ENCODE assay signal across 23 mouse cellular contexts in the genomic region with DNA sequence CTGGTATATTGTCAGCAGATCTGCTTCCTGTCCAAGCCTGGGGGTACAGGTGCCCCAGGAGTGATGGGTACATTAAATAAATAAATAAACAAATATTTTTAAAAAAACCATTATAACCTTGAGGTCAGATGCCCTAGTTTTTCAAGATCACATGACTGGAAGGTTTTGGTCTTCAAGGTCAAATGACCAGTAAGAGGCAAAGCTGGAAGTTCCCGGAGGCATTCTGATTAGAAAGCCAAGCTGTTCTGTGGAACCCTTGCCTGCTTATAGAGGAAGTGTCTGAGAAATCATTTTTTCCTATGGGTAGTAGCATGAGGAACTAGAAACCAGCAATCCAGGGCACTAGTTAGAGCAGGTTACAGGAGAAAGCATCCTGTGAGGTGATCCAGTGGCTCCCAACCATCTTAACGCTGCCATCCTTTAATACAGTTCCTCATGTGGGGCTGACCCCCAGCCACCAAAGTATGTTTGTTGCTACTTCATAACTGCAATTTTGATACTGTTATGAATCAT. TPM values are rescaled to one million over a fixed set of nuclear protein-coding genes. Genes with fewer than 3 reads are reported as not detected.
DNase-seq lines count a peak whose midpoint lies in the region; ATAC-seq and TF ChIP-seq lines count a peak whose summit lies in the region.
"Had no signal": no experiment of that assay in that cellular context is flagged by ENCODE, and none has a peak within 500 bp of the region (broad histone marks: within the 10 kb centered on the region; RNA-seq: fewer than 3 reads in every experiment).

No protein-coding gene starts in this region.

- 0 out of 2 replicates have a peak, but pooled peaks have one; percentile 13 for TF ChIP-seq EP300 in CH12.LX (IDR thresholded peaks at IDR 0.05; ENCODE audit: low read length)

- H3K4me2 ChIP-seq in CH12.LX (ENCODE audit: insufficient read depth, low read depth, poor library complexity, severe bottlenecking) = no peak overlapping the region
- no peak overlapping the region for H3K4me2 ChIP-seq in intestine, postnatal 0 days (replicated peaks; ENCODE audit: low read depth)
- H3K4me2 ChIP-seq: embryonic facial prominence, embryonic 13.5 days; forebrain, embryonic 12.5 days; heart, embryonic 12.5 days had no signal

- in situ Hi-C loops in CH12.LX (cut with MboI; ENCODE audit: low pct_ligation_motif_present, low pct_unique_long_range_greater_than_20kb, low sequenced_read_pairs) = no loop called here

- H3K27ac ChIP-seq in kidney, adult 2 months (ENCODE audit: insufficient read depth, low read depth, low read length) = peak overlapping the region; percentile 90
- no peak overlapping the region for H3K27ac ChIP-seq in CH12.LX (ENCODE audit: insufficient read depth, low read depth)
- 0 out of 2 replicates have a peak overlapping the region, but pooled peaks have one; percentile 15 for H3K27ac ChIP-seq in intestine, postnatal 0 days (ENCODE audit: low read depth, low read length)
- H3K27ac ChIP-seq in left cerebral cortex, adult 2 months = no peak overlapping the region
- H3K27ac ChIP-seq: embryonic facial prominence, embryonic 13.5 days; forebrain, embryonic 12.5 days had no signal

- dilution Hi-C loops in CH12.LX (cut with MboI; ENCODE audit: extremely low pct_ligation_motif_present, extremely low pct_unique_long_range_greater_than_20kb, low sequenced_read_pairs) = no loop called here

- TF ChIP-seq RAD21 in CH12.LX (IDR thresholded peaks at IDR 0.05; ENCODE audit: low read depth, low read length) = no peak

- TF ChIP-seq CTCF in kidney, adult 2 months (conservative IDR thresholded peaks at IDR 0.05; ENCODE audit: insufficient read depth, insufficient read length, low read depth, low read length) = no peak
- TF ChIP-seq CTCF in CH12.LX (conservative IDR thresholded peaks at IDR 0.05 in 1 of 2, IDR thresholded peaks at IDR 0.05 in 1 of 2; ENCODE audit: low read depth in 2 of 2, low read length in 2 of 2) = no peak
- TF ChIP-seq CTCF in intestine, postnatal 0 days (IDR thresholded peaks at IDR 0.05; ENCODE audit: low read depth) = no peak
- TF ChIP-seq CTCF in left cerebral cortex, adult 2 months (IDR thresholded peaks at IDR 0.05) = no peak

- H3K4me3 ChIP-seq in kidney, adult 2 months (ENCODE audit: insufficient read depth, low read depth, low read length) = no peak overlapping the region
- H3K4me3 ChIP-seq in CH12.LX (replicated peaks in 1 of 3; ENCODE audit: low read depth in 2 of 3, low read length in 2 of 3, poor library complexity in 1 of 3) = no peak overlapping the region
- no peak overlapping the region for H3K4me3 ChIP-seq in intestine, postnatal 0 days (ENCODE audit: low read depth, low read length)
- no peak overlapping the region for H3K4me3 ChIP-seq in left cerebral cortex, adult 2 months
- H3K4me3 ChIP-seq: embryonic facial prominence, embryonic 13.5 days; forebrain, embryonic 12.5 days; heart, embryonic 12.5 days had no signal

- TF ChIP-seq POLR2A in kidney, adult 2 months (IDR thresholded peaks at IDR 0.05; ENCODE audit: low read depth, low read length) = no peak
- no peak for TF ChIP-seq POLR2A in CH12.LX (IDR thresholded peaks at IDR 0.05; ENCODE audit: low read depth, low read length)

- no peak overlapping the region for H3K9ac ChIP-seq in CH12.LX (ENCODE audit: insufficient read depth, low read depth)
- no peak overlapping the region for H3K9ac ChIP-seq in intestine, postnatal 0 days (ENCODE audit: low read depth, low read length)
- H3K9ac ChIP-seq: embryonic facial prominence, embryonic 13.5 days; forebrain, embryonic 12.5 days; heart, embryonic 12.5 days had no signal

- peak; percentile 59 for DNase-seq in kidney, adult 2 months
- no peak for DNase-seq in kidney, postnatal 4 days
- DNase-seq in 416B (ENCODE audit: low read depth) (peak; percentile 22), CH12.LX (ENCODE audit: extremely low read depth) (no peak)
- no peak for DNase-seq in thymus, postnatal 36 days
- DNase-seq in left cerebral cortex, adult 2 months (ENCODE audit: extremely low spot score in 1 of 2, low spot score in 2 of 2) = no peak
- DNase-seq in urinary bladder, postnatal 25 days (ENCODE audit: low spot score) = no peak
- DNase-seq: adrenal gland, postnatal 10 days; B cell, adult 2 months; cerebellum, adult 18-20 months; cerebellum, adult 9-11 months; cerebellum, postnatal 36 days; gastrocnemius, postnatal 10 days; heart, postnatal 36 days had no signal

- intact Hi-C loops in left cerebral cortex, adult 2 months (cut with DNase I) = no loop called here

- H3K4me1 ChIP-seq in kidney, adult 2 months (ENCODE audit: control insufficient read depth, insufficient read depth, low read length) = peaks cover 29% of the 10 kb centered on the region; the same call in 1 of the 2 replicates
- peaks cover 0 to 8% of the 10 kb centered on the region in 2 experiments; a peak in 2 of 4 replicates for H3K4me1 ChIP-seq in CH12.LX (ENCODE audit: control insufficient read depth in 1 of 2, insufficient read depth in 2 of 2)
- H3K4me1 ChIP-seq in intestine, postnatal 0 days (replicated peaks; ENCODE audit: control insufficient read depth, insufficient read depth, low read length) = 0 out of 2 replicates have a peak, but pooled peaks cover 3% of the 10 kb centered on the region
- H3K4me1 ChIP-seq: embryonic facial prominence, embryonic 13.5 days; forebrain, embryonic 12.5 days; heart, embryonic 12.5 days had no signal

- H3K27me3 ChIP-seq in kidney, adult 2 months (replicated peaks; ENCODE audit: control insufficient read depth, insufficient read depth, low read length) = no peaks in the 10 kb centered on the region
- H3K27me3 ChIP-seq in CH12.LX (replicated peaks) = no peaks in the 10 kb centered on the region
- H3K27me3 ChIP-seq in intestine, postnatal 0 days (replicated peaks; ENCODE audit: control insufficient read depth, insufficient read depth, low read length) = no peaks in the 10 kb centered on the region
- H3K27me3 ChIP-seq: embryonic facial prominence, embryonic 13.5 days; forebrain, embryonic 12.5 days; heart, embryonic 12.5 days had no signal

- H3K36me3 ChIP-seq in kidney, adult 2 months (ENCODE audit: control insufficient read depth, insufficient read depth, low read length) = peaks cover 21% of the 10 kb centered on the region
- H3K36me3 ChIP-seq in CH12.LX (replicated peaks in 1 of 2; ENCODE audit: control insufficient read depth in 1 of 2, insufficient read depth in 1 of 2, low read length in 1 of 2) = peaks cover 0 to 16% of the 10 kb centered on the region in 2 experiments
- H3K36me3 ChIP-seq in intestine, postnatal 0 days (ENCODE audit: control insufficient read depth, insufficient read depth) = peaks cover 17% of the 10 kb centered on the region
- H3K36me3 ChIP-seq: embryonic facial prominence, embryonic 13.5 days; forebrain, embryonic 12.5 days; heart, embryonic 12.5 days had no signal

- H3K79me2 ChIP-seq in CH12.LX (replicated peaks; ENCODE audit: control insufficient read depth, extremely low read depth, insufficient read depth, poor library complexity, severe bottlenecking) = no peaks in the 10 kb centered on the region

- ATAC-seq in intestine, postnatal 0 days = no peak
- ATAC-seq: CD4-positive, CD25-positive, alpha-beta regulatory T cell, adult 4 months; forebrain, embryonic 16.5 days had no signal

- 56% methylated on average over 2 of the region's 2 CpGs for WGBS in kidney, adult 2 months
- 84% methylated on average over 2 of the region's 2 CpGs for WGBS in intestine, postnatal 0 days

- H3K9me3 ChIP-seq in CH12.LX (replicated peaks; ENCODE audit: low read length) = no peaks in the 10 kb centered on the region
- no peaks in the 10 kb centered on the region for H3K9me3 ChIP-seq in intestine, postnatal 0 days (ENCODE audit: control insufficient read depth)
- H3K9me3 ChIP-seq: embryonic facial prominence, embryonic 13.5 days; forebrain, embryonic 12.5 days; heart, embryonic 12.5 days had no signal

TF ChIP-seq in CH12.LX, 34 proteins besides CTCF, POLR2A, EP300 and RAD21:
- TF ChIP-seq KAT2A (IDR thresholded peaks at IDR 0.05; ENCODE audit: insufficient replicate concordance, low read length) (no peak), JUND (conservative IDR thresholded peaks at IDR 0.05; ENCODE audit: low read depth, low read length) (no peak), USF2 (conservative IDR thresholded peaks at IDR 0.05; ENCODE audit: low read depth, low read length) (no peak), ZKSCAN1 (IDR thresholded peaks at IDR 0.05; ENCODE audit: borderline replicate concordance, low read depth, low read length) (no peak), MAZ (IDR thresholded peaks at IDR 0.05; ENCODE audit: low read depth, low read length) (no peak), MAX (IDR thresholded peaks at IDR 0.05; ENCODE audit: low read length) (no peak), RCOR1 (conservative IDR thresholded peaks at IDR 0.05; ENCODE audit: low read depth, low read length) (no peak), MXI1 (IDR thresholded peaks at IDR 0.05; ENCODE audit: low read depth, low read length) (no peak), UBTF (IDR thresholded peaks at IDR 0.05; ENCODE audit: low read depth, low read length) (no peak), CHD2 (IDR thresholded peaks at IDR 0.05; ENCODE audit: low read length) (no peak), TBP (conservative IDR thresholded peaks at IDR 0.05; ENCODE audit: low read depth, low read length) (no peak), SMC3 (IDR thresholded peaks at IDR 0.05; ENCODE audit: low read depth, low read length) (no peak), PAX5 (IDR thresholded peaks at IDR 0.05; ENCODE audit: low read length) (no peak), SIN3A (IDR thresholded peaks at IDR 0.05; ENCODE audit: low read length) (no peak), CHD1 (IDR thresholded peaks at IDR 0.05; ENCODE audit: low read depth, low read length) (no peak), E2F4 (IDR thresholded peaks at IDR 0.05; ENCODE audit: insufficient replicate concordance, low read depth, low read length) (no peak), JUN (IDR thresholded peaks at IDR 0.05; ENCODE audit: insufficient read depth, low read depth, low read length) (no peak), ETS1 (conservative IDR thresholded peaks at IDR 0.05; ENCODE audit: low read depth, low read length) (no peak)

RNA-seq across cellular contexts. Expression of gene 9130230L23Rik, which starts 11.4 kb away (rescaled TPM):
- 0.22 and 0.26 TPM in 2 replicates for polyA plus RNA-seq in kidney, adult 2 months (2012; rRNA removed)
- total RNA-seq in CH12.LX (2012; rRNA removed) = 0.30 and 0.38 TPM in 2 replicates
- total RNA-seq in CH12.LX (2014; rRNA removed) = not detected in 2 replicates
- polyA plus RNA-seq in CH12.LX (2012; ENCODE audit: insufficient read length, low read depth) = 0.20 and 0.35 TPM in 2 replicates
- 6.7 and 7.0 TPM in 2 replicates for polyA plus RNA-seq in intestine, postnatal 0 days (2015; fragmentation: Nextera tagmentation; extraction: Ambion mirVana)
- not detected for total RNA-seq in left cerebral cortex, adult 2 months (2021)
- total RNA-seq: adrenal gland, postnatal 10 days; heart, adult 8-10 months; heart, postnatal 36 days; MEL had no signal
- polyA plus RNA-seq: CD4-positive, CD25-positive, alpha-beta regulatory T cell, adult 4 months; embryonic facial prominence, embryonic 13.5 days; forebrain, embryonic 16.5 days; frontal cortex, adult 2 months had no signal

Comparison
In these comparisons a context has a peak if more than half of its experiments do, and no peak if none do; other contexts are left out.
1. DNase-seq: peak in kidney, adult 2 months (single experiment) and 416B (single experiment); none in kidney, postnatal 4 days (0 of 2), CH12.LX (single experiment), thymus, postnatal 36 days (0 of 2), left cerebral cortex, adult 2 months (0 of 2) and urinary bladder, postnatal 25 days (single experiment).
2. H3K27ac ChIP-seq: peak in kidney, adult 2 months (single experiment) and intestine, postnatal 0 days (single experiment); none in CH12.LX (single experiment) and left cerebral cortex, adult 2 months (single experiment).